Mouse (Mus musculus): ENCODE measurements around the gene Srrt.

Srrt gene

GRCm38 (mm10) chr5:137337190-137337589 lies 29.7 kb upstream of the Srrt start:
- no peak for DNase-seq

DNA sequence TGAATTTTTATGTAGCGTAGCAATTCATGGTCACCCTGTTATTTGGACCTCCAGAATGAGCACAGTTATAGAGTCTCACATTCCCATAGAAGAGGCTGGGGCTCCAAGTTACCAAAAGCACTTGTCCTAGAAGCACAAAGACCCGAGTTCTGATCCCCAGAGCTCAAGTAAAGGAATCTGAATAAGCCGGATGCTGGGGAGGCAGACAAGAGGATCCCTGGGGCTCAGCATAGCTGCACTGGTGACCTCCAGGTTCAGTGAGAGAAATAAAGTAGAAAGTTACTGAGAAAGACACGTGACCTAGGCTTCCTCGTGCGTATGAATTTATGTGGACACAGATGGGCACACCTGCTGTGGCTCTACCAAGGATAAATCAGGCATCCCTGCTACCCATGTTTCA lies 27.6 kb upstream of the Srrt start:
- DNase-seq: no peak

DNA sequence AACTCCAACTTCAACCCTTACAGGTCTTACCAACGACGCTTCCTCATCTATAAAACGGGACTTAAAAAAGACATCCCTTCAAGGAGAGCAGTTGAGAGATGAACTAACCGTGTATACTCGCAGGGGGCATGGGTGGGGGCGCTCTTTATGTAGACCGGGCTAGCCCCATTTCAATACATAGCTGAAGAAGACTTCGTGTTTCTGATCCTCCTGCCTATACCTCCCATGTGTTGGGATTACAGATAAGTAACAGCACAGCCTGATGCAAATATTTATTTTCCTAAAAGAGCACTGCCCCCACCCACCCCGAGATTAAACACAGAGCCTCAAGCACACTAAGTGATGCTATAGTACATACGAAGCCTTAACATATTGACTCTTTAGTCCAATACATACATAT lies 26.8 kb upstream of the Srrt start:
- DNase-seq: no peak

DNA sequence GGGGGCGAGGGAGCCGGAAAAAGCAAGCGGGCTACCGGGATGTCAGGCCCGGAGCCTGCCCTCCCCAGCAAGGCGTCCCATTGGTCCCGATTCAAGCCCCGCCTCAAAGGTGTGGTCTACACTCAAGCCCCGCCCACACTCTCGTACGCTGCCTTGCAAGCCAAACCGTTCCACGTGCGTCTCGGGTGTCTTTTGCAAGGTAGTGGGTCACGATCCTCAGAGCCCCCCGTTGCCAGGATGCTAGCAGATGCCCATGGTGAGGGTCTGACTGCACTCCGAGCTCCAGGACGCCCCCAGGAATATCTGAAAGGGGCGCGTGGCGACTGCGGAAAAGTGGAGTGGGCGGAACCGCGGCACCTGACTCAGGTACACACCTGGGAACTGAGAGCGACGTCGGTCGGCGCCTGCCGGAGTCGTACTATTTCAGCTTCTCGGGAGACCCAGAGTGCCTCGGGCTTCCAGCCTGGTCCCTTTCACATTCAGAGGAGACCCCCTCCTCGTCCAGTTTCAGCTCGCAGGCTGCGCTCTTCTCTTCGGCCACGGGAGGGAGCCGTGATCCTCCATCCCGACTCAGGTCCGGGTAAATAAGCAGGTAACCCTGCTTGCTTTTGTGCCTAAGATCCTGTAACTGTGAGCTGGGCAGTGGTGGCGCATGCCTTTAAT lies 26.2 kb upstream of the Srrt start, which contains the start of gene Slc12a9:
Gene Slc12a9, minus strand, starts transcription at position 86 of the 663 bp plus-strand sequence.
- peak; percentile 96 to 97 for DNase-seq

- no peak for DNase-seq
Measured at GRCm38 (mm10) chr5:137332857-137333511, 25.5 kb upstream of the Srrt start.

- no peak for DNase-seq
Measured at GRCm38 (mm10) chr5:137330910-137331309, 23.4 kb upstream of the Srrt start.

DNA sequence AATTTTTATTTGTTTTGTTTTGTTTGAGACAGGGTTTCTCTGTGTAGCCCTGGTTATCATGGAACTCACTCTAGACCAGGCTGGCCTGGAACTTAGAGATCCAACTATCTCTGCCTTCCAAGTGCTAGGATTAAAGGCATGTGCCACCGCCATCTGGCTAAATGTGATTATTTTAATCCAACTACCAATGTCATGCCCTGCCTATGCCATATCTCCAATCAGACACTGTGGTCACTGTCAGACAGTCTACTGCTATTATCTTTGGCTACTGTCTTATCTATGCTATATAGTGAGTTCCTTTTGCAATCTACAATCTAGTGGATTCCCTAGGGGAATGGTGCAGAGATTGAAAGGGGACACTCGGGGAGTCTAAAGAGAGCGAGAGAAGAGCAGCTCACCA lies 13.5 kb upstream of the Srrt start:
- DNase-seq: no peak

DNA sequence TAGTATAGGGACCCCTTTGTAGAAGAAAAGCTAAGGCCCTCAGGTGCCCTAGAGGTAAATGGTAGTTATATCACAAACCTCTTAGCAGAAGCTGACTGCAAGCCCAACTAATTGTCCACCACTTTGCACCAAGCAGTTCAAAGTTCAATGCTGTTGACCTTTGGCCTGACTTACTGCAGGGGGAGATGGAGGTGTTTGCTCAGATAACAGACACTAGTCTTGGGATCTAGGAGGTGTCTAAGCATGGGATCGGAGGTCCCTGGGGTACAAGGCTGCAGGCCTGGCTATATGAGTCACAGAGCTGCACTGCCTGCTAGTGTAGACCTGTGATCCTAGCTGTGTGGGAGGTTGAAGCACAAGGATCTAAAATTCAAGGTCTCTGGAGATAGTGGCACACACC lies 11.1 kb upstream of the Srrt start:
- no peak for DNase-seq

- DNase-seq: no peak
Measured at GRCm38 (mm10) chr5:137317361-137317760, 9.9 kb upstream of the Srrt start.

GRCm38 (mm10) chr5:137315084-137315903 lies 7.8 kb upstream of the Srrt start:
- peak; percentile 48 to 54 for DNase-seq

DNA sequence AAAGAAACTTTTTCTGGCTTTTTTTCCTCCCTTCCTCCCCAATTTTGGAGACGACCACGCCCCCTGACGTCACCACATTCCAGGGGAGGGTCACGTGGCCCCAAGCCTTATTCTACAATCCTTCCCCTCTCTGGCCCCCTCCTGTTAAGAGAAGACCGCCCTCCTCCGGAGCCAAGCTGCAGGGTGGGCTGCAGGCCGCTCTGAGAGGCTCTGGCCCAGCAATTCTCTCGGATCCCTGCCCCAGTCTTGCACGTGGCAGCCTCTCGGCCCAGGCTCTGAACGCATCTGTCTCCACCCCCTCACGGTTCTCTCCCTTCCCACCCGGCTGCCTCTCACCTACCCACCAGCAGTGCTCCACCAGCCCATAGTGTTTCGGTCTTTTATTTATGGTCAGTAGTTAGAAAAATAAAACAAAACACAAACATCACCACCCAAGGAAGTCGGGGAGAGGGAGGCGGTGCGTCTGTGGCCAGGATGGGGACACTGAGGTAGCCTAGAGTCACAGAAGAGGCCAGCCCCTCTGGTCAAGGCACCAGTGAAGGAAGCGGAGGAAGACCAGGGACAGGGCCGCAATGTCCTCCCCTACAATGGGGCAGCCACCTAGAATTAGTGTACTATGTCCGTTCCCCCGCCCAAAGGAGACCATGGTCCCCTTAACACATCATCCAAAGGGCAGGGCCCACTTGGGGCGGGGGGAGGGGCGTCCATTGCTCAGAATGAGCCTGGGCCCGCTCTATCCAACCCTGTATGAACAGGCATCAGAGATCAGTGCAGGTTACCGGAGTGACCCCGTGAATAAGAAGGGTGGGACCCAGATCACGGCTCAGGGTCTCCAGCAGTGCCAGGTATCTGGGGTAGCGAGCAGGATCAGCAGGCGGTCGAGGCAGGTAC lies 7.0 kb upstream of the Srrt start, which contains the start of gene Trip6:
Gene Trip6, minus strand, starts transcription at position 212 of the 891 bp plus-strand sequence.
- DNase-seq: peak in 1 of 2 experiments; percentile 36

DNA sequence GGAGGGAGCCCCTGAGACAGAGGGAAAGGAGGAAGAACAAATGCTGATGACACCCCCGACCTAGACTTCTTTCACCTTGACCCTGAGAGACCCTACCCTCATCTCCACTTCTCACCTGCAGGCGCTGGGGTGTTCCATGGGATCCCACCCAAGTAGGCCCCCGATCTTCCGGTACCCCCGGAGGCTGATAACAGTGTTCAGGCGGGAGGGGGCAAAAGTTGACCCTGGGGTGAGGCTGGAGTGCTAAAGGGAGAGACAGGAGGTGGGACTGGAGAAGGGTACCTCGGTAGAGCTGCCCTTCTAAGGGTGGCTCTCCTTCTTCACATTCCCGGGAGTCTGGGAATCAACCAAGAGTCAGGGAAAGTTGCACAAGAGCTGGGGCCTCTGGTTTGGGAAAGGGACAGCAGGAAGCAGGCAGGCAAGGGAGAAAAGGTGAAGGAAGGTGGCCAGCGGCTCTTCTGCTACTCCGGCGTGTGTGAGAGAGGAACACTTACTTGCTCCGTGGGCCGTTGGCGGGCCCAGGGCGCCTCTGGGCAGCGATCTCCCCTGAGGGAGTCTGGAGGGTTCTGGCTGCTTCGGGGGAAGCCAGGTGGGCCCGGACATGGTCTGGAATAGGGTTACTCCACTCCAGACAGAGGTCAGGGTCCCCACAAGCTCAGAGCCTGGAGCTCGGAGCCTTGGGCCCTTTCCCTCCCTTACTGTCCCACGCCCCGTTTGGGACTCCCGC lies 6.2 kb upstream of the Srrt start:
- DNase-seq: no peak

DNA sequence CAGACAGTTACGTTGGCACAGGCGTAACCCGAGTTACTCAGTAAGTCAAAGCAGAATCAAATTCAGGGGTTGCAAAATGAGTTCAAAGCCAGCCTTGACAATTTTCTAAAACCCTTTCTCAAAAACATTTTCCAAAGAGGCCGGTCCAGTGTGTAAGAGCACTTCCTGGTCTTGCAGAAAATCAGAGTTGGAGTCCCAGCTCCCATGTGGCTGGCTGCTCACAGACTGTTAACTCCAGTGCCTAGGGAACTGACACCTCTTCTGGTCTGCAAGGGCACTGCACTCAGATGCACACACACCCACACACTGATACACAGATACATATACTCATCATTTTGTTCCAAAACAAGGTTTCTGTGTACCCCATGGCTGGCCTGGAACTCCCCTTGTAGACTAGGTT lies 882 bp upstream of the Srrt start:
- no peak for DNase-seq

DNA sequence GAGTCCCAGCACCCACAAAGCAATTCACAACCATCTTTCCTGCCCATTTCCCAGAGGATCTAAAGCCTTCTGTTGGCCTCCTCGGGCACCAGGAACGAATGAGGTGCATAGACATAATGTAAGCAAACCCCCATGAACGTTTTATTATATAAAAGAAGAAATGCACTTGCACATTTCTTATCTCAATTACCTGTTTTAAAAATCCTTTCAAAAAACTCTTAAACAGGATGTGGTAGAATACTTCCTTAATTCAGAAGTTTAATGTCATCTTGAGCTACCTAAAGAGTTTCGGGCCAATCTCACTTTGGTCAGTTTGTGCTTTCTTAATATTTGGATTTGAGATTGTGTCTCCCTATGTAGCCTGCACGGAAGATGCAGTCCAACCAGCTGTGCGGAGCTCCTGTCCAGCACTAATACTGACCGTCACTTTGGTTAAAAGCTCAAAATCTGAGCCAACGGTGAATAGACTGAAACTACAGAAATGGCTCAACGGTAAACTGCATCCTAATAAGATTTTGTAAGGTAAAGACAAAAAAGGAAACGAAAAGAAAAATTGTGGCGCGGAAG lies 952 bp downstream of the Srrt start:
- no peak for DNase-seq

DNA sequence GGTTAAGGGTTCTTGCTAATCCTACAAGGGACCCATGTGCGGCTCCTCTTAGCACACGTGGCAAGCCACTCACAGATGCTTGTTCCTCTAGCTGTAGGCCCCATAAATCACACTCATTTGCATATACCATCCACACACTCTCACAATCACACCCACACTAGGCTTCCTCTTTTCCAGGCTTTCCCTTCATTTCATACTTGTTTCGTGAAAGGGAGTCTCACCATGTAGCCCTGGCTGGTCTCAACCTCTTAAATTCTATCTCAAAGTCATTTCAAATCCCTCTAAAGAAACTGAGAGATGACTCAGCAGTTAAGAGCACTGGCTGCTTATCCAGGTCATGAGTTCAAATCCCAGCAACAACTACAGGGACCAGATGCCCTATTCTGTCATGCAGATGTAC lies 1.7 kb downstream of the Srrt start:
- no peak for DNase-seq

DNA sequence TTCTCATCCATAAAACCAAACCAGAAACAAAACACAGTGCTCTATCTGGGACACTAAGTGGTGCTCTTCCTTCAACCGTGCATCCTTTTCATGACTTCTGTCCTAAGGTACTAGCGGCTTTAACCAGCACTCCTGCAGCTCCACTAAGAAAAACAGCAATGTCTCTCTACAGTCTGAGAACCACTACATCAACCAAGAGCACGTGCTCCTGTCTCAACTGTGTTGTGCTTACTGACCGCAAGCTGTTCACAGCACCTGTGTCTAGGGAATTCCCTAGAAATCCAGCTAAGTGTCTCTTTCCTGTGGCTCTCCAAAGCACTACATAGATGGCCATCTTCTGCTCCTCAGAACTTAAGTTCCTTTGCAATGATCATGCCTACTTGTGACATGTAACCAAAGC lies 2.7 kb downstream of the Srrt start:
- DNase-seq: no peak

GRCm38 (mm10) chr5:137304165-137304564 lies 3.3 kb downstream of the Srrt start:
- DNase-seq: no peak

GRCm38 (mm10) chr5:137303609-137304008 lies 3.9 kb downstream of the Srrt start:
- DNase-seq: no peak

DNA sequence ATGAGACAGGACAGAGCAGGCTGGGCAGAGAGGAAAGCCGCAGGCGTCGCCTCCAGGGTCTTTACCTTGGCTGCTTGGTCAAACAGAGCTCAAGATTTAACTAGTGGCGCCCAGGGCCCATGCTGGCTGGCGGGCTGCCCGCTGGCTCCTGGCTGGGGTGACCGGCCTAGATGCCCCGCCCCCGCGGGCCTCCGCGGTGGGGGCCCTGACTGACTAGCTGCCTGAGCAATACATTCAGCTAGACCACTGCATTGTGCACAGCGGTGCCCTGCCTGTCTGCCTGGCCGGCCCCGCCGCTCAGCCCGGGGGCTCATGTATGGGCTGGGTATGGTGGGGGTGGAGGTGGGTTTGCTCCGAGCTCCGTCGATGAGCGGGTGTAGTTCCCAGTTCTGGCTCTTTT lies 6.2 kb downstream of the Srrt start:
- no peak for DNase-seq

- DNase-seq: no peak
Measured at GRCm38 (mm10) chr5:137299240-137299639, 8.2 kb downstream of the Srrt start.

GRCm38 (mm10) chr5:137297126-137297525 lies 10.3 kb downstream of the Srrt start:
- no peak for DNase-seq

- DNase-seq: no peak
Measured at GRCm38 (mm10) chr5:137295712-137296111, 11.8 kb downstream of the Srrt start.
